Mouse (Mus musculus) megakaryocyte, embryonic 14.5 days (primary cell): ENCODE data around the gene Myoc.

ENCODE experiments used
- FLI1 ChIP-seq: IDR thresholded peaks from 2 replicates; pipeline ENCODE4 v1.6.1; 2012; ENCODE audit warnings: low read length, inconsistent platforms, mixed read lengths
- GATA1 ChIP-seq: IDR thresholded peaks from 3 replicates; pipeline ENCODE4 v1.6.1; 2012; ENCODE audit warnings: mixed read lengths, low read length, inconsistent platforms, borderline replicate concordance

GRCm38 (mm10) chr1:162589443-162589842 lies 49.5 kb upstream of the Myoc start:
- TF ChIP-seq FLI1 (no peak), GATA1 (no peak)
